Mouse (Mus musculus) heart, adult 11 months (tissue): ENCODE measurements around the gene Actrt3.
A peak's percentile ranks its signal among the peaks of the same experiment; 100 is the strongest.
"Not testable (repeated sequence)": the region's sequence is repeated elsewhere in the genome, so short reads cannot be mapped to it uniquely, and the experiment has no call there.

Experiments
- DNase-seq: peaks from one replicate; pipeline ENCODE4 v3.0.0; 2022

Gene Actrt3

GRCm38 (mm10) chr3:30566333-30566732 lies 33.4 kb downstream of the Actrt3 start:
- not testable (repeated sequence) for DNase-seq

GRCm38 (mm10) chr3:30560677-30561314 lies 38.9 kb downstream of the Actrt3 start:
- no peak for DNase-seq

GRCm38 (mm10) chr3:30553741-30554140 lies 46.0 kb downstream of the Actrt3 start:
- no peak for DNase-seq

GRCm38 (mm10) chr3:30550218-30550617 lies 49.5 kb downstream of the Actrt3 start:
- DNase-seq, result peak; percentile 87

- DNase-seq, result peak; percentile 92
Measured at GRCm38 (mm10) chr3:30548928-30549327, 50.8 kb downstream of the Actrt3 start.

- DNase-seq, result peak; percentile 70
Measured at GRCm38 (mm10) chr3:30547908-30548307, 51.8 kb downstream of the Actrt3 start, which contains the start of gene Mecom. Gene Mecom, minus strand, starts transcription at chr3:30548008.
